Mouse (Mus musculus) layer of hippocampus, postnatal 36 days (tissue): ENCODE results near the gene Itgb3. TPM values are rescaled to one million over a fixed set of nuclear protein-coding genes. Genes with fewer than 3 reads are reported as not detected.
"Not testable (repeated sequence)": the region's sequence is repeated elsewhere in the genome, so short reads cannot be mapped to it uniquely, and the experiment has no call there.

Experiments used
- DNase-seq, 2 experiments: peaks; one replicate each; pipeline ENCODE4 v3.0.0; 2022
- total RNA-seq, 2 experiments: library from RNA; stranded (reverse); gene quantifications; 2 replicates each; pipeline ENCODE4 v1.2.3; 2021

Gene Itgb3
- total RNA-seq: 1 to 10 TPM; 1.3 TPM

- DNase-seq: peak; percentile 50
Observed at GRCm38 (mm10) chr11:104607491-104608245, at the start of gene Itgb3. Gene Itgb3 (plus strand): TSS chr11:104608000.

- DNase-seq: no peak
Observed at GRCm38 (mm10) chr11:104558065-104558464, 49.7 kb upstream of the Itgb3 start.

- DNase-seq: no peak
Observed at GRCm38 (mm10) chr11:104558651-104559403, 49.0 kb upstream of the Itgb3 start.

GRCm38 (mm10) chr11:104560971-104561370 lies 46.8 kb upstream of the Itgb3 start:
- no peak for DNase-seq

- DNase-seq: no peak
Observed at GRCm38 (mm10) chr11:104563496-104563895, 44.3 kb upstream of the Itgb3 start.

- DNase-seq: no peak
Observed at GRCm38 (mm10) chr11:104565172-104565571, 42.6 kb upstream of the Itgb3 start.

GRCm38 (mm10) chr11:104566097-104566496 lies 41.7 kb upstream of the Itgb3 start:
- DNase-seq: no peak

- DNase-seq: no peak
Observed at GRCm38 (mm10) chr11:104566796-104567195, 41.0 kb upstream of the Itgb3 start.

GRCm38 (mm10) chr11:104567736-104568135 lies 40.1 kb upstream of the Itgb3 start:
- peak in 1 of 2 experiments; percentile 14 for DNase-seq

- no peak for DNase-seq
Observed at GRCm38 (mm10) chr11:104568326-104568725, 39.5 kb upstream of the Itgb3 start.

GRCm38 (mm10) chr11:104570515-104570914 lies 37.3 kb upstream of the Itgb3 start:
- DNase-seq: not testable (repeated sequence)

- peak in 1 of 2 experiments; percentile 31 for DNase-seq
Observed at GRCm38 (mm10) chr11:104571373-104571772, 36.4 kb upstream of the Itgb3 start.

GRCm38 (mm10) chr11:104572091-104572490 lies 35.7 kb upstream of the Itgb3 start:
- no peak for DNase-seq

GRCm38 (mm10) chr11:104572566-104572965 lies 35.2 kb upstream of the Itgb3 start:
- no peak for DNase-seq

- DNase-seq: no peak
Observed at GRCm38 (mm10) chr11:104576772-104577612, 30.8 kb upstream of the Itgb3 start.

GRCm38 (mm10) chr11:104578074-104578473 lies 29.7 kb upstream of the Itgb3 start:
- DNase-seq: no peak

GRCm38 (mm10) chr11:104579084-104579483 lies 28.7 kb upstream of the Itgb3 start:
- no peak for DNase-seq

- DNase-seq: no peak
Observed at GRCm38 (mm10) chr11:104579575-104579974, 28.2 kb upstream of the Itgb3 start.

- no peak for DNase-seq
Observed at GRCm38 (mm10) chr11:104580091-104580490, 27.7 kb upstream of the Itgb3 start.

GRCm38 (mm10) chr11:104580606-104581005 lies 27.2 kb upstream of the Itgb3 start:
- peak; percentile 45 to 58 for DNase-seq

GRCm38 (mm10) chr11:104581446-104582307 lies 26.1 kb upstream of the Itgb3 start:
- DNase-seq: no peak

GRCm38 (mm10) chr11:104582308-104582606 lies 25.5 kb upstream of the Itgb3 start:
- DNase-seq: no peak
